Mouse (Mus musculus) C2C12 (cell line): ENCODE measurements at regions not wholly inside any gene's neighbourhood (a gene's known extent, or its start where the extent isn't known, plus 50 kb on each side); places are given as distances from the start of the nearest gene placed in this dataset.

Experiments
- CTCF ChIP-seq: IDR thresholded peaks from one replicate; pipeline ENCODE4 v1.5.1; 2011; ENCODE audit not compliant: control insufficient read depth, insufficient read depth, insufficient read length
- FOSL1 ChIP-seq: IDR thresholded peaks from one replicate; pipeline ENCODE4 v1.8.0; 2011; ENCODE audit warnings: mild to moderate bottlenecking, low read length; ENCODE audit not compliant: poor library complexity, insufficient read depth, severe bottlenecking
- MAX ChIP-seq: IDR thresholded peaks from one replicate; pipeline ENCODE4 v1.6.1; 2011; ENCODE audit warnings: mild to moderate bottlenecking, control low read depth
- USF1 ChIP-seq: IDR thresholded peaks from one replicate; pipeline ENCODE4 v1.6.1; 2011; ENCODE audit warnings: low read depth, mild to moderate bottlenecking, control low read depth, moderate library complexity

DNA sequence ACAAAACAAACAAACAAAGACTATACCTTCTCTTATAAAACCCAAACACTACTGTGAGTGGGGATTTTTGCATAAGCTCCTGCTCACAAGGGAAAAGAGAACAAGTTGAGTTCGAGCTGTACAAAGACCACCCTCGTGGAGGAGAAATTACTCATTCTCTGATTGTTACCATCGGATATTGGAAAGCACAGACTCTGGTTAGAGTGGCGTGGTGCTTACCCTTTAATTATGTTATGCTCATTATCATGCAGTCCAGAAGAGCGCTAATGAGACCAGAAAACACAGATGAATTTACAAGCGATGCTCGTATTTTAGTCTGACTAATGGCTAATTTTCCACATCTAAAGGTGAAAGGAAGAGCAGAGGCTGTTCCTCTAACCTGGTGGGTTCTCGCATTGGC is 721.7 kb upstream of the Cited2 start:
- TF ChIP-seq CTCF (no peak), FOSL1 (no peak), USF1 (no peak), MAX (no peak)
